Mouse (Mus musculus) liver, adult 2 months (tissue): ENCODE results near the gene Gda.

ENCODE experiments used
- CTCF ChIP-seq: fragments of 200-500 bp; IDR thresholded peaks from 2 replicates; pipeline ENCODE4 v1.5.1; 2011; ENCODE audit warnings: low read depth, low read length, control low read depth
- POLR2A ChIP-seq: fragments of 200-500 bp; IDR thresholded peaks from 2 replicates; pipeline ENCODE4 v1.6.1; 2011; ENCODE audit warnings: low read length, control low read depth; ENCODE audit not compliant: insufficient read depth; ENCODE audit errors: extremely low read depth

DNA sequence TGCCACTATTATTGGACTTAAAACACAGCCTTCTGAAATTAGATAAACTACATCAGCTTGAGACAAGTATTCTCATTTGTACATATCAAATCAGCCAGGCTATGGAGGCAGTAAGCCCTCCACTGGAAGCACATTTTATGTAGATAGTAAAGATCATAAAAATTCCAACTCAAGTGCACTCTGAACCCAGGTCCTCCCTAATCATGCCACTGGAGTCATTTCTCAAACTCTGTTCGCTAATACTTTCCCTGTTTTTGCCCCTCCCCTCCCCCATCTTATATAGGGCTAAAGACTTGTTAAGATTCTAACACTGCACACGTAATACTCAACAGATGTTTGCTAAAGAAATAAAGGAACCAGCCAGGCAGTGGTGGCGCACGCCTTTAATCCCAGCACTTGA, 39.9 kb downstream of the Gda start:
- TF ChIP-seq CTCF (no peak), POLR2A (no peak)
